ENCODE assay signal across 12 mouse cellular contexts in genomic region chr16:92824003-92824722, GRCm38 (mm10). TPM values are rescaled to one million over a fixed set of nuclear protein-coding genes. Genes with fewer than 3 reads are reported as not detected.
A peak's percentile ranks its signal among the peaks of the same experiment; 100 is the strongest.
DNase-seq lines count a peak whose midpoint lies in the region; ATAC-seq and TF ChIP-seq lines count a peak whose summit lies in the region.
"Had no signal": no experiment of that assay in that cellular context is flagged by ENCODE, and none has a peak within 500 bp of the region (broad histone marks: within the 10 kb centered on the region; RNA-seq: fewer than 3 reads in every experiment).

No protein-coding gene starts in this region.

- H3K36me3 ChIP-seq in heart, embryonic 15.5 days = no peaks in the 10 kb centered on the region
- H3K36me3 ChIP-seq in thymus, adult 2 months (ENCODE audit: control insufficient read depth, insufficient read depth, low read length) = peaks cover 18% of the 10 kb centered on the region
- H3K36me3 ChIP-seq in liver, embryonic 11.5 days (ENCODE audit: control insufficient read depth, insufficient read depth, low read length) = no peaks in the 10 kb centered on the region
- no peaks in the 10 kb centered on the region for H3K36me3 ChIP-seq in midbrain, embryonic 15.5 days (replicated peaks)
- H3K36me3 ChIP-seq: heart, embryonic 12.5 days; lung, embryonic 15.5 days had no signal

- no peak for DNase-seq in heart, postnatal 36 days
- DNase-seq in thymus, adult 2 months = no peak
- DNase-seq in thymus, postnatal 4 days = no peak
- DNase-seq in liver, embryonic 11.5 days (ENCODE audit: low spot score) = no peak
- no peak for DNase-seq in layer of hippocampus, adult 8-10 months (ENCODE audit: low spot score in 2 of 2)
- no peak for DNase-seq in adrenal gland, postnatal 14 days
- DNase-seq: kidney, postnatal 36 days had no signal

- ATAC-seq in heart, embryonic 15.5 days (replicated peaks; ENCODE audit: insufficient number of reproducible peaks, insufficient read depth, low FRiP score, low read depth) = no peak
- no peak for ATAC-seq in liver, embryonic 11.5 days (replicated peaks; ENCODE audit: low FRiP score)
- no peak for ATAC-seq in midbrain, embryonic 15.5 days (replicated peaks)
- ATAC-seq: activated CD4-positive, CD25-positive, alpha-beta regulatory T cell, adult 4 months had no signal

- no peak overlapping the region for H3K27ac ChIP-seq in heart, embryonic 15.5 days
- peak overlapping the region; percentile 88 for H3K27ac ChIP-seq in thymus, adult 2 months (ENCODE audit: control insufficient read depth, insufficient read depth, low read length)
- H3K27ac ChIP-seq in liver, embryonic 11.5 days (ENCODE audit: low read depth, low read length) = peak overlapping the region; percentile 70
- H3K27ac ChIP-seq in midbrain, embryonic 15.5 days = no peak overlapping the region

- peaks cover 68% of the 10 kb centered on the region for H3K27me3 ChIP-seq in heart, embryonic 15.5 days
- no peaks in the 10 kb centered on the region; the same call in 1 of the 2 replicates for H3K27me3 ChIP-seq in thymus, adult 2 months (ENCODE audit: control insufficient read depth, insufficient read depth, low read length)
- H3K27me3 ChIP-seq in liver, embryonic 11.5 days (replicated peaks; ENCODE audit: control insufficient read depth, insufficient read depth, low read length) = no peaks in the 10 kb centered on the region
- H3K27me3 ChIP-seq in midbrain, embryonic 15.5 days (replicated peaks) = no peaks in the 10 kb centered on the region
- H3K27me3 ChIP-seq: lung, embryonic 15.5 days had no signal

- TF ChIP-seq POLR2A in thymus, adult 2 months (IDR thresholded peaks at IDR 0.05; ENCODE audit: control insufficient read depth, extremely low read depth, insufficient read depth, low read length, poor library complexity) = no peak

- H3K4me1 ChIP-seq in heart, embryonic 15.5 days (replicated peaks) = peaks cover 16% of the 10 kb centered on the region
- peaks cover 58% of the 10 kb centered on the region for H3K4me1 ChIP-seq in thymus, adult 2 months (replicated peaks; ENCODE audit: control insufficient read depth, insufficient read depth, low read length)
- H3K4me1 ChIP-seq in liver, embryonic 11.5 days (replicated peaks; ENCODE audit: control insufficient read depth, insufficient read depth, low read length) = peaks cover 47% of the 10 kb centered on the region
- H3K4me1 ChIP-seq in midbrain, embryonic 15.5 days = peaks cover 11% of the 10 kb centered on the region

- no peak for TF ChIP-seq CTCF in thymus, adult 2 months (IDR thresholded peaks at IDR 0.05; ENCODE audit: borderline replicate concordance, control insufficient read depth, extremely low read depth, insufficient read depth, low read length, poor library complexity)

- intact Hi-C loops in heart, postnatal 36 days (cut with DNase I) = loop anchor here (10.0 kb wide), 2 partner anchors 259 to 631 kb away; no protein-coding TSS in a partner anchor

- no peak overlapping the region for H3K4me2 ChIP-seq in heart, embryonic 15.5 days
- H3K4me2 ChIP-seq in liver, embryonic 11.5 days = peak overlapping the region; percentile 66
- no peak overlapping the region for H3K4me2 ChIP-seq in midbrain, embryonic 15.5 days
- H3K4me2 ChIP-seq: heart, embryonic 12.5 days had no signal

- H3K9ac ChIP-seq in heart, embryonic 15.5 days = no peak overlapping the region
- H3K9ac ChIP-seq in liver, embryonic 11.5 days (ENCODE audit: low read depth, low read length) = peak overlapping the region; percentile 67
- no peak overlapping the region for H3K9ac ChIP-seq in midbrain, embryonic 15.5 days
- H3K9ac ChIP-seq: heart, embryonic 12.5 days; lung, embryonic 15.5 days had no signal

- H3K9me3 ChIP-seq in heart, embryonic 15.5 days (replicated peaks) = no peaks in the 10 kb centered on the region
- no peaks in the 10 kb centered on the region for H3K9me3 ChIP-seq in liver, embryonic 11.5 days (ENCODE audit: control insufficient read depth, low read length)
- H3K9me3 ChIP-seq in midbrain, embryonic 15.5 days = no peaks in the 10 kb centered on the region
- H3K9me3 ChIP-seq: heart, embryonic 12.5 days; lung, embryonic 15.5 days had no signal

- H3K4me3 ChIP-seq in heart, embryonic 15.5 days = peak overlapping the region; percentile 22
- peak overlapping the region; percentile 61 for H3K4me3 ChIP-seq in thymus, adult 2 months (ENCODE audit: control insufficient read depth, insufficient read depth, low read length)
- H3K4me3 ChIP-seq in liver, embryonic 11.5 days (ENCODE audit: low read depth, low read length) = peak overlapping the region; percentile 68
- no peak overlapping the region for H3K4me3 ChIP-seq in midbrain, embryonic 15.5 days
- H3K4me3 ChIP-seq: heart, embryonic 12.5 days had no signal

- WGBS in heart, embryonic 15.5 days = 78% methylated on average over 6 of the region's 6 CpGs
- 4% methylated on average over 6 of the region's 6 CpGs for WGBS in thymus, adult 2 months
- WGBS in liver, embryonic 11.5 days = 57% methylated on average over 6 of the region's 6 CpGs
- 77% methylated on average over 6 of the region's 6 CpGs for WGBS in midbrain, embryonic 15.5 days

RNA-seq across cellular contexts. Expression of gene Runx1, which starts 1.8 kb away (rescaled TPM):
- polyA plus RNA-seq in heart, embryonic 15.5 days (2015; fragmentation: Nextera tagmentation; extraction: Ambion mirVana) = 1.7 and 8.8 TPM in 2 replicates
- 1 to 10 TPM; 2.4 to 3.3 TPM for total RNA-seq in heart, postnatal 36 days (2021)
- polyA plus RNA-seq in thymus, adult 2 months (2012; rRNA removed) = 87.4 and 128 TPM in 2 replicates
- 18.7 and 23.4 TPM in 2 replicates for polyA plus RNA-seq in liver, embryonic 11.5 days (2014; fragmentation: Nextera tagmentation; extraction: Ambion mirVana)
- total RNA-seq in layer of hippocampus, adult 8-10 months (2022) = 1 to 10 TPM in 3 of 4 experiments, under 1 TPM in 1; 0.59 to 9.4 (median 4.7) TPM
- total RNA-seq in adrenal gland, postnatal 14 days (2021) = 4.7 and 9.5 TPM in 2 replicates
- polyA plus RNA-seq in midbrain, embryonic 15.5 days (2015; fragmentation: Nextera tagmentation; extraction: Ambion mirVana) = 0.43 and 0.67 TPM in 2 replicates

Comparison
In these comparisons a context has a peak if more than half of its experiments do, and no peak if none do; other contexts are left out.
1. H3K27ac ChIP-seq: peak in thymus, adult 2 months (single experiment) and liver, embryonic 11.5 days (single experiment); none in heart, embryonic 15.5 days (single experiment) and midbrain, embryonic 15.5 days (single experiment).